Mouse (Mus musculus) urinary bladder, postnatal 10 days (tissue): ENCODE results near the gene Thoc5.

ENCODE experiments used
- DNase-seq: peaks from one replicate; pipeline ENCODE4 v3.0.0; 2022; ENCODE audit warnings: low spot score

The Thoc5 gene

DNA sequence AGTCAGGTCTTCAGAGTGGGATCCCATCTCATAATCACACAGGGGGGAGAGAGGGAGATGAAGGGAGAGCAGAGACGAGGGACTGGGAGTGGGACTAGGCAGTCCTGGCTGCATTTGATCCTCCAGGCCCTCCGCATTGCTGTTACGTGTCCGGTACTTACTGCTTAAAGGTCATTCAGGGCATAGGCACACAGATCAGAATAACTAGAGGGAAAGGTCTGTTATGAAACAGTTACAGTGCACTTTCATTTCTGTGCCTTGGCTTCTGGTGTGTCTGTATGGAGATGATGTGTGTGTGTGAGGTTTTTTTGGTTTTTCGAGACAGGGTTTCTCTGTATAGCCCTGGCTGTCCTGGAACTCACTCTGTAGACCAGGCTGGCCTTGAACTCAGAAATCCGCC lies 11.1 kb downstream of the Thoc5 start:
- DNase-seq: no peak

DNA sequence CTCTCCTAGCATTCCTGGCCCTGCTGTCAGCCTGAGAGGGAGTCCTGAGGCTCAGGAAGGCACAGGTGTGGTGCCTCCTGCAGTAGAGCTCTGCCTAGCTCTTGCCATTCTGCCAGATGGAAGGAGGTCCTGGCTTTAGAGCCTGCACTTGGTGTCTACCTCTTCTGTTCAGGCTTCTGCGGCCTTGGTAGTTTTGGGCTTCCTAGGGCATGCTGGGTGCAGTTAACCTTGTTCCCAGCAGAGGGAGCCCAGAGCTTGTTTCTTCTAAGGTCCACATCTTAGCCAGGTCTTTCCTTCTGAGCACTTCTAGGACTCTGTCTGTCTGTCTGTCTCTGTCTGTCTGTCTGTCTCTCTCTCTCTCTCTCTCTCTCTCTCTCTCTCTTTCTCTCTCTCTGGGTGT lies 20.9 kb downstream of the Thoc5 start:
- no peak for DNase-seq

DNA sequence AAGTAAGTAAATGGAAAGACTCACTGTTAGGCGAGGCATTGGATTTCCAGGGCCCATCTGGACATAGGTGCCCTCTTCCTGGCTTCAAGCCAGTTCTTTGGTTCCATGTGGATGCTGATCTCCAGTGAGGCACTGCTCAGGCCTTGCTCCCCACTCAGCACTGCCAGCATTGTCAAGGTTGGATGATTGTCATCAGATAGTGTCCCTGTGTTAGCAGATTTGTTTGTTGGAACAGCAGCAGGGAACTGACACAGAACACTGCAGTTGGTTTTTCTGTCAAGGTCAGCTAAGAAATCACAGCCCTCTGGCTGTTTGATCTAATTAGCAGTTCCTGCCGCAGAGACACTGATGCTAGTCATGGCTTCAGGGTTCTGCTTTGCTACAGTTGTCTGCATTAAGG lies 26.2 kb downstream of the Thoc5 start:
- DNase-seq: no peak

DNA sequence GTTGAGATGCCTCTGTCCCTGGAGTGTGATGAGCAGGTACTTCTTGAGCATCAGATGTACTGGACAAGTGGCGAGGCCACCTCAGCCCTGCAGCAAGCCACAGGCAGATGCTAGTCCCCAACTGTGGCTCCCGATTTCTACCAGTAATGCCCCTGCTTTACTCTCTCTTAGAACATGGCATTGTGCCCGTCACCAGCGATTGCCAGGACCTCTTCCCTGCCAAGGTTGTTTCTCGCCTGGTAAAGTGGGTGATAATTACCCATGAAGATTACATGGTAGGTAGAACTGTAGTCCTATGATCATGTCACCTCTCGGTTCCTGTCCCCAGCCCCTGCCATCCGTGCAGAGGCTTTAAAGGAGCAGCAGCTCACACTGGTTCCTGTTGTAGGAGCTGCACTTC lies 26.6 kb downstream of the Thoc5 start:
- DNase-seq: no peak

DNA sequence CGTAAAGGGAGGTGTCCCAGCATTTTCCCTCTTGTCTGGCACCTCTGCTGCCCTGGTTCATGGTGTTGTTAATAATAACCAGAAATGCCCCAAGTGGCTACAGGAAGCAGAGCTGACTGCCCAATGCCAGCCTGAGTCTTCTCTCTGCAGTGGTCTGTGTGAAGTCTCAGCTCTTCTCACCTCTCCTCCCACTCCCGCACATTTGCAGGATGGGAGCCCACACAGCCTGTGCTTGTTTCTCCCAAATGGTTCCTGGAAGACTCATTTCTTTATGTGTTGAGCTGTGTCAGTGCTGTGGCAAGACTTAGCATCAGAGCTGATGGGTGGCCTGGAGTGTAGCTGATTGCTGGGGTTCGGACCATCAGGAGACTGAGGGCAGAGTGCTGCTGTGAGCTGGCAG lies 32.1 kb downstream of the Thoc5 start:
- no peak for DNase-seq

DNA sequence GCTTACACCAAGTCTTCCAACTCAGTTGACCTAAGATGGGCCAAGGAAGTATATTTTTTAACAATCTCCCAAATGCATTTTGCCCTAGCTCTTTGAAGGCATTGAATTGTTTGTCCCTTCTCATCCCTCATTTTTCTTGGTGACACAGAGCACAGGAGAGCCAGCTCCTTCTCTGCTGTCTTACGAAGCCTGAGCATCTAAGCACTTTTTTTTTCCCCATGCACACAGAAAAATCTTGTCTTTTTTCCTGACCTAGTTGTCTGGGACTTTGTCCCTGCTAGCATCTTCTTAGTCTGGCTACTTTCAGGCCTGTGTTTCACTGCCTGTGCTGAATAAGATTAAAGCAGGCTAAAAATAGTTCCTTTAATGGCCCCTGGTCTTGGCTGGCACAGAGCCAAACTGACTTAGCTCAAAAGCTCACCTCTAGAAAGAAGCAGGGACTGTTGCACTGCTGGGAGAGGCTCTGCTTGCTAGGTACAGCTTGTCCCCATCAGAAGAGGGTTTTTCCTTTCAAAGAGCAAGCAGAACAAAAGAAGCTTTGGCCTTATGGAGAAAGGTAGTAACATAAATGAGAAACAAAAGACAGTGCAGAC lies 36.0 kb downstream of the Thoc5 start:
- DNase-seq: no peak

DNA sequence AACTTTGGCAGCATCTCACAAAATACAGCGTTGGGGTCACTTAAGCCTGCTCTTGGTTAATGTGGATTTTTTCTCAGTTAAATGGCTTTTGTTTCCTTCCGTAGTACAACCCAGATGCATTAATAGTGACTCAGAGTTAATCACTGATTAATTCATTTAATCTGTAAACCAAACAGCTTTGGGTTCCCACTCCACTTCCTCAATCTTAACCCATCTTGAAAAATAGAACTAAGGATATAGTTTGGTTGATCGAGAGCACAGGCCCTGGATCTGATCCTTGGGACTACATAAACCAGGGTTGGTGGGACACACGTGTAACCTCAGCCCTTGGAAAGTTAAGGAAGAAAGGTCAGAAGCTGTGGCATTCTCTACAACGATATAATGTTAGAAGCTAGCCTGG lies 41.1 kb downstream of the Thoc5 start:
- no peak for DNase-seq

DNA sequence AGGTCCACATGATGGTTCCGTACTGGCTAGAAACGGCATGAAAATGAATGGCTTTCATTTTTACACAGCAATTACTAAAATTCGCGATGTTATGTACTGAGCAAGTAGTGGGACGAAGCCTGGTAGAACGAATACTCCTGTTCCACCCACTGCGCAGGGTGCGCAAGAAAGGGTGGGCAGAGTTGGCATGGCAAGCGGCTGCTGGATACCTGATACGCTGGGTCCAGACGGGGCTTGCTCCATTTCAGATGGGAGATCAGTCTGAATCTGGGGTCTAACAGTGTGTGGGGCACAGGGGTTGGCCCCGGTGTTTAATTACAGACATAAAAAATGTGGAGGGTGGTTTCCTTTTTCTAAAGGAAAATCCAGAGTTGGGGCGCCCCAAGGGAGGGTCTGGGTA lies 51.4 kb downstream of the Thoc5 start:
- no peak for DNase-seq

DNA sequence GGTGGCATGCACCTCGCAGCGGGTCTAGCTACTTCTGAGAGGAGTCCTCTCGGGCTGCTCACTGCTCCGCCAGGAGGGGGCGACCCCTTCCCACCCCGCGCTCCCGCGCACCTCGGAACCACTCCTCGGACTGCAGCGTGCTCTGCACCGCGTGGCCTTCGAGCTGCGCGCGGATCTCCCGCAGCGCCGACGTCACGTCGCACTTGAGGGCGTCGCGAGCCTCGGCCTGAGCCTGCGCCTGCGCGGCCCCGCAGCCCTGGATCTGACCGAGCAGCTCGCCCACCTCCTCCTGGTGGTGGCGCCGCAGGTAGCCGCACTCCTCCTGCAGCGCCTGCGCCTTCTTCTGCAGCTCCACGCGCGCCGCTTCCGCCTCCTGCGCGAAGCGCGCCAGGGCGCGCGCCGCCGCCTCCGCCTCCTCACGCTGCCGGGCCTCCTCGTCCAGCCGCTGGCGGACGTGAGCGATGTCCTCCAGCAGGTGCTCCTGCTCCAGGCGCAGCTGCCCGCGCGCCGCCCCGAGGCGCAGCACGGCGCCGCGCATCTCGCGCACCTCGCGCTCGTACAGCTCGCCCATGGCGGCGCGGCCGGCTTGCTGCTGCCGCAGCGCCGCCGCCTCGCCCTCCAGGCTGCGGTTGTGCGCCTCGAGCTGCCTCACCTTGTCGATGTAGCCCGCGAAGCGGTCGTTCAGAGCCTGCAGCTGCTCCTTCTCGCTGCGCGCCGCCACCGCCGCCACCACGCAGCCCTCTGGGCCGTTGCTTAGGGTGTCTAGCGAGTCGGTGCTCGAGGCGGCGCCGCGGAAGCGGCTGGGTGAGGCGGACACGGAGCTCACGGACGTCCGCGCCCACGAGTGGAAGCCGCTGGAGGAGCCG lies 52.1 kb downstream of the Thoc5 start:
- DNase-seq: no peak

DNA sequence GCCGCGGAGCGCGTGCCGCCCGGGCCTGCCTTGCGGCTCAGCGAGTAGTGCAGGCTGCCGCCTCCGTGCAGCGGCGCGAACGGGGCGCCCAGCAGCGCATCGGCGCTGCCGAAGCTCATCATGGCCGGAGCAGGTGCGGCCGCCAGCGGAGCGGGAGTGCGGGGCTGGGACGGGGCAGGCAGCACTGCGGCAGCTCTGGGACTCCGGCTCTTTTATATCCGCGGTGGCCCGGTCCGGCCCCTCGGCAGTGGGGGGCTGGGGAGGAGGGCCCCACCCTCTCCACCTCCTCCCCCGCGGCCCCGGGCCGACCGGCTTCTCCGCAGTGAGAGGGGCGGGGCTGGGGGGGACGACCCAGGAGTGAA lies 52.7 kb downstream of the Thoc5 start, which contains the start of gene Nefh:
Gene Nefh, minus strand, starts transcription at position 252 of the 362 bp plus-strand sequence.
- no peak for DNase-seq

DNA sequence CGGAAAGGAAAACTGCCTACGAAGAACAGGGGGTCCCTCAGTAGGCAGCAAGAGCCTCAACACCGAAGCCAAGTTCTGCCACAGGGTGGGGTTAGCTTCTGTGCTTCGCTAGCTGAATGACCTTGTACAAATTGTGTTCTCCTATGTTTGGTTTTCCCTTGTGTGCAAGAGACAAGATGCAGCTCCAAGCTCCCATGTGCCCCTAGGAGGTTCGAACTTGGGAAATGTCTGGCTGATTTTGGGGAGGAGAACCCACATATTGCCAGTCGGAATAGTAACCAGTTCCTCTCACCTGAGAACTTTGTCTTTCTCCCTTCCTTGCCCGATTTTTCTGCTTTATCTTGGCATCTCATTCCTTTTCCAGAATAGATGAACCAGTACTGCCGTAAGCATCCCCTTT lies 53.7 kb downstream of the Thoc5 start:
- DNase-seq: no peak

DNA sequence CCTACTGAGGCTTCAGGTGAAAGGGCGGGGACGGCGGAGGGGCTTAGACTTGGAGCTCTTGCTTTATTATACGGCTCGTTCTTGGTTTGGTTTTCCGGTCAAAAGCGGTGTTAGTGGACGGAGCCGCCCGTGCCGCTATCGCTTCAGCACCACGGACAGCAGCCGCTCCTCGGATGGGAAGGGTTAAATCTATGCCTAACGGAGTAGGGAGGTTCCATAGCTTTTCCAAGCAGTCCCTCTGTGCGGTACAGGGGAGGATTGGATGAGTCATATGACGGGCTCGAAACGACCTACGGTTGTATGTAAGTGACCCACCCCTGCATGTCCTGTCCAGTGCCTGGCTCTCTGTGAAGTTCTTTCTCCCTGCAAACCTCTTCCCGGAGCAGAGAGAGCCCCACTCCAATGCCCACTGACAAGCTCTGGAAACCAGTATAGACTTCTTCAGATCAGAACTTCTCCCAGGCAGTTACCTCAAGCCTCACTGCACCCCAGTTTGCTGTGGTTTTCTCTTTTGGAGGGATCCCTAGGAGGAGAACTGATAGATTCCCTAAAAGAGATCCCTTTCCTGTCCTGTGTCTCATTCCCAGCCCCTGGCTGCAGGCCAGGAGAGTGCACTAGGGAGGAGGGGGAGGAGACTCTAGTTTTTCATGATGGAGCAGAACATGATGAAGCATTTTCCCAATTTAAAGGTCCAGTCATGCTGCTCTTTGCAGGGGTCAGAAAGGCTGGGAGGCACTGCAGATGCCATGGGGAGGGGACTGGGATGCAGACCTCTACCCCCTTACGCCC lies 54.3 kb downstream of the Thoc5 start:
- DNase-seq: no peak

DNA sequence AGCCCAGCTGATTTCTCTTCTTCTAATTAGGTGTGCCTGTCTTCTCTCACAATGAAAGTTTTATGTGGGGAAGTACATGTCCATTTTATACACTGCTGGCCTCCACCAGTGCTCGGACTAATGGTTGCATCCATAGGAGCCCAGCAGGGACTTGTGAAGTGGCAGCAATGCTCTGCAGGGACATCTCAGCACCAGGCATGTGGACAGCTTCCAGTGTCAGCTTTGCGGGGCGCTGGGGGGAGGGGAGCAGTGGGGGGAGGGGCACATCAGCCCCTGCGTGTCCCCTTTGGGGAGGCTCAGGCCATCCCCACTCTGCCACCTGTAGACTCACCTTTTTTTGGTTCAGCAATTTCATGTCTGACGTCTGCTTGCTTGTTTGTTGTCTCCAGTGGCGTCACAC lies 58.3 kb downstream of the Thoc5 start:
- no peak for DNase-seq

DNA sequence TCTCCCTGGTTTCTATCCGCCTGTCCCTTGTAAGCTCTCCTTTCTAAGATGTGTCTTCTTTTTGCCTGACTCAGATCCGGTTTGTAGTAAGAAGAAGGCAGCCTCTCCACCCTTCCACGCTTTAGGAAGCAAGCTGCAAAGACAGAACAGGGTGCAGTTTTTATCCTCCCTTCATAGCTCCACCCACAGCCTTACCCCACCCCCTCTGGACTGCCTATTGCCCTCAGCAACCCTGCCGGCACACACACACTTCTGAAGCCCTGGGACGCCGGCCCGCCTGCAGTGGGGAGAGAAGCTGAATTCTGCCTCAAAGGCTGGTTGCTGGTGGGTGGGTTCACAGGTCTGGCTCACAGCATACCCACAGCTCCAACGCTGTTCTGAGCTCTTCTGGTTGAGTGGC lies 58.8 kb downstream of the Thoc5 start:
- no peak for DNase-seq

DNA sequence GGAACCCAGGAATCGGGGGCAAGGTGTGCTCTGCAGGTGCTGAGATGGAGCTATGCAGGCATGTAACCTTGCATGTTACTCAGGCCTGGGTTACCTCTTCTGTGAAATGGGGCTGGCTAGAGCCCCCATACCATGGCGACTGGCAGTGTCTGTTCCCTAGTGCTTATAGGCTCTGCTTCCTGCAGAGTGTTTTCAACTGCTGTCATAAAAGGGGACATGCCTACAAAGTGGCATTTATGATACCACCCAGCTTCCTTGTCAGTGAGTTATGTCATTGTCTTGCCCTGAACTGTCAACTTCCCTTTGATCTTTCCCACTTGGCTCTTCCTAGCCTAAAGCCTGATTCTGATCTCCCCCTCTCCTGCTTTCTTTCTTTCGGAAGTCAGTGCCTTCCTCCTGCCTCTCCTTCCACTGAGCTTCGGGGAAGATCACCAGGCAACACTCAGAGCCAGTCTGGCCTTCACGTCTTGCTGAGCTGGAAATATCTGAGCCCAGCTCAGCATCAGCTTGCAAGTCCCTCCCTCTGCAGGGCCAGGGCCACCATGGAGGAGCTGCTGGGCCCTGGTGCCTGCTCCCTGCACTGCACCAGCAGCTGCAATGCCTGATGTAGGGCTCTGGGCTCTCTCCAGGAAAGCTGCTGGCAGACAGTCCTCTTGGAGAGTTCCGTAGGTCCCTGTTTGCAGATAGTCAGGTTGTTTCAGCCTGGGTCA lies 68.1 kb downstream of the Thoc5 start:
- DNase-seq: no peak

DNA sequence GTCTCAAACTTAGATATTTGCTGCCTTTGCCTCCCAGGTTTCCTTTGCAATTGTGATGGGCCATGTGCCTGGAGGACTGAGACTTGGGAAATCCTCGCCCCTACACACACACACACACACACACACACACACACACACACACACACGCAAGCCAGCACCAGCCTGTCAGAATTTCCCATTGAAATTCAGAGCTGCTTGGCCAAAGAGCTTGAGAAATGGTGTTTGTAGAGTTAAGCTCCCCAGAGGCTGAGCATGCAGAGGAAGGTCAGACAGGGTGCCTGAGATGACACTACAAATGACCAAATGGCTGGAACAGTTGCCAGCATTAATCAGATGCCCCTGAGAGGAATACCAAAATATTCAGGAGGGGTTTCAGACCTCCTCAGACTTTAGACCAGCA lies 71.2 kb downstream of the Thoc5 start:
- no peak for DNase-seq

DNA sequence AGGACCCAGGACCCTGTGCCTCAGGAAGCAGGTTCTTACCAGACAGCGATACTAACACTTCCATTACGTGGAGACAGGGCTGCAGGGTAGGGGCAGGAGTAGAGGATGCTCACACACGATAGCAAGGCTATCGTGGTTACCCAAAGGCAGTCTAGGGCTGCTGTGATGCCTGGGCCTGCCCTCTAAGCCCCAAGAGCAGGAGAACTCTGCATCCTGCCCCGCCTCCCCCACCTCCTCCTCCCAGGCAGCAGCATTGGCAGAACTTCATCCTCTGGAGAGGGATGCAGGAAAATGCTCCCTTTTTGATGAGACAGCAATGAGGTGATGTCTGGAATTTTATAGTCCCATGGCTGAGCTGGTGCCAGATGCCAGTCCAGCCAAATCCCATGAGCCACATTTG lies 71.8 kb downstream of the Thoc5 start:
- no peak for DNase-seq

DNA sequence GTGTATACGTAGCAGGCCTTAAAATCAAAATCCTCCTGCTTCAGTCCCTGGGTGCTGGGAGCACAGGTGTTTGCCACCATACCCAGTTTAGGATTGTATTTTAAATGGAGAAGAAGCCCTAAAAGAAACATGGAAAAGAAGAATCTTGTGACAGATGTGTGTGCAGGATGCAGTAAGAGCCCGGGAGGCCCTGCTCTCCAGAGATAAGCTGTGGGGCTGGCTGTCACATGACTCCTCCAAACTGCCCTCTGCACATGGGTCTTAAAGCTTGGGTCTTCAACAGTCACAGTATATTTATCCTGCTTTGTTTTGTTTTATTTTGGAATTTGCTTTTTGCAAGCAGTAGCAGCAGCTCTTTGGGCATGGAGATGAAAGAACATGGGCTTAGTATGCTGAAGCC lies 72.4 kb downstream of the Thoc5 start:
- no peak for DNase-seq

DNA sequence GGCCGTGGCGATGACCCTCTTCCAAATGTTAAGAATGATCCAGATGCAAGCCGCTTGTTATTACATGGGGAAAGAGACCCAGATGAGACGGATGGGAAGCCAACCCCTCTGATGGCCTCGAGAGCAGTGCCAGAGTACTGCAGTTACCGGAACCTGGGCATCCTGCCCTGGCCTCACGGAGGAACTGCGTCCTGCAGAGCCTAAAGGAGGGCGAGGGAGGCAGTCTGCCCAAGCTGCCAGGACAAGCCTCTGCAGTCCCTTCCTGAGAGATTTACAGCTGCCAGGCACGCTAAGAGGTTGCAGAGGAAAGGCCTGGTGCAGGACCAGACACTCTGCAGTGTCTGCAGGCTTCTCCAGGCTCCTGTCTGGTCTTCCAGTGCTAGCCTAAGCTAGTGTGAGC lies 73.3 kb downstream of the Thoc5 start:
- DNase-seq: no peak

DNA sequence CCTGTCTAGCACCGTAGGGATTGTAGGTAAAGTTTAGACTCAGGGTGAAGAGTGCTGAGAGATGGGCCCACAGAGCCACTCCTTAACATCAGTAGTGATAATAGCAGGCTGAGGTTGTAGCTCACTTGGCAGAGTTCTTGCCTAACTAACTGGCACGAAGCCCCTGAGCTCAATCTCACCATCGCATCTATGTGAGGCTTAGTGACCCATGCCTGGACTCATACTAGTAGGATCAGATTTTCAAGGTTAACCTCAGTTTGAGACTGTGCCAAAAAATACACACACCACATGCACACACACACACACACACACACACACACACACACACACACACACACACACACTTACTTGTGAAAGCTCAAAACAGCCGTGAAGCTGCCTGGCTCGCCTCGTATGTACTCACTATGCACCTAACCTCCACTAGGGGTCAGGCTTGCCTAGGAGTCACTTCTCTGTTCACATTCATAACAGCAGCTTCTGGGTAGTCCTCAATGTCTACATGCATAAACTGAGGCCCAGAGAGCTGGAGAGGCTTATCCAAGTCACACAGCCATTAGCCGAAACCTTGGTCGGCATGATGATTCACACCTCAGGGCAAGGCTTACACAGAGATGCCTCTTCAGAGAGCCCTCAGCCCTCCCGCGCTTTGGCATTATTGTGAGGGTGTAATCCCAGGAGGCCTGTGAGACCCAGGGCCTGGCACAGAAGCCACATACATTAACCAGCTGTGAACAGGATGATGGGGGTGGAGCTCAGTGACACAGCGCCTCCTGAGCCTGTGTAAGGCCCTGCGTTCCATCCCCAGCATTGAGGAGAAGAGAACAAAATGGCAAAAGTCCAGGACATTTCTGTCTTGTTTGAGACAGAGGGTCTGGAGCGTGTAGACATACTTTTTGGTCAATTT lies 78.1 kb downstream of the Thoc5 start:
- DNase-seq: no peak

DNA sequence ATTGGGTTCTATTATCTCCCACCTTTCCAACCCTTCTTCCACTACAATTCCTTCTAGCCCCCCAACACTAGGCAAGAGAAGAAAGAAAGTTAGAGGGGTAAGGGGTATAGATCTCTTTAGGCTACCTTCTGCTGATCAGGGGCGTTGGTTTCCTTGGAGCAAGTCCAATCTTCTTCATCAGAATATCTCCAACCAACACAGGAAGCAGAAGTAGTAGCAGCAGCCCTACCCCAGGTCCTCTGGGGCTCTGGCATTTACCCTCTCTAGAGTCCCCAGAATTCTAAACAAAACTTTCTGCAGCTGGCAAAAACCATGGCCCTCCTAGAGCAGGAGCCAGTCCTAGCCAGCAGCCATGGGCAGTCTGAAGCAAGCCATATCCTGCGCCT lies 78.7 kb downstream of the Thoc5 start:
- DNase-seq: no peak
